Mouse (Mus musculus): ENCODE measurements around the gene Fam135a. TPM values are rescaled to one million over a fixed set of nuclear protein-coding genes. Genes with fewer than 3 reads are reported as not detected.

Fam135a gene
- polyA plus RNA-seq, 1 experiment from 2014 or later: 25.2 TPM

DNA sequence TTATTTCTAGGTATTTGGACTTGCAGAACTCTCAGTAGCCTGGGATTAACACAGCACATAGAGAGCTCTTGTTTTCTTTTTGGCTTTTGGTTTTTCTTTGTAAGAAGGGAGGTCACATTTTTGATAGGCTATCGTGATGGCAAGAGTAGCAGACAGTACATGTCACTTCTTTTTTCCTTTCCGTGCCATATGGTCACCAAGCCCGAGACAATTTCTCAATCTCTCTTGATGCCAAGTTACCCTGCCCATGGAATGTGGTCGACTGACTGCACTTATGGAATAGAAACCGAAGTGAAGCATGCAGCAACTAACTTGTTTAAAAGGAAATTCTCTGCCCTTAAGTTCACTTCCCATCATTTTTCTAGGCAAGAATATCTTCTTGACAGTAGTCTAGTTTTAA lies 10.0 kb downstream of the Fam135a start:
- H3K27me3 ChIP-seq (ENCODE audit: control insufficient read depth, insufficient read depth, low read length): no peaks in the 10 kb centered on the region
- H3K36me3 ChIP-seq (ENCODE audit: control insufficient read depth, insufficient read depth, low read length): no peaks in the 10 kb centered on the region
- ATAC-seq (replicated peaks; ENCODE audit: insufficient number of reproducible peaks, low FRiP score, low TSS enrichment): no peak
- H3K9ac ChIP-seq (ENCODE audit: low read depth, low read length): no peak overlapping the region
- no peaks in the 10 kb centered on the region for H3K9me3 ChIP-seq (replicated peaks; ENCODE audit: control insufficient read depth, low read length)
- 0 out of 2 replicates have a peak, but pooled peaks cover 4% of the 10 kb centered on the region for H3K4me1 ChIP-seq (ENCODE audit: control insufficient read depth, insufficient read depth, low read length)
- WGBS (ENCODE audit: insufficient replicate concordance): 68% methylated on average over 5 of the region's 5 CpGs
- no peak overlapping the region for H3K27ac ChIP-seq (ENCODE audit: low read depth, low read length)
- H3K4me2 ChIP-seq: no peak overlapping the region
- no peak overlapping the region for H3K4me3 ChIP-seq (ENCODE audit: low read depth, low read length)

GRCm38 (mm10) chr1:24086176-24086575 lies 14.0 kb downstream of the Fam135a start:
- ATAC-seq (replicated peaks; ENCODE audit: insufficient number of reproducible peaks, low FRiP score, low TSS enrichment): no peak
- Histone ChIP-seq H3K4me2 (no peak overlapping the region), H3K9me3 (replicated peaks; ENCODE audit: control insufficient read depth, low read length) (no peaks in the 10 kb centered on the region), H3K4me1 (ENCODE audit: control insufficient read depth, insufficient read depth, low read length) (0 out of 2 replicates have a peak, but pooled peaks cover 4% of the 10 kb centered on the region), H3K27ac (ENCODE audit: low read depth, low read length) (no peak overlapping the region), H3K9ac (ENCODE audit: low read depth, low read length) (no peak overlapping the region), H3K36me3 (ENCODE audit: control insufficient read depth, insufficient read depth, low read length) (0 out of 2 replicates have a peak, but pooled peaks cover 2% of the 10 kb centered on the region), H3K27me3 (ENCODE audit: control insufficient read depth, insufficient read depth, low read length) (no peaks in the 10 kb centered on the region), H3K4me3 (ENCODE audit: low read depth, low read length) (no peak overlapping the region)
- WGBS (ENCODE audit: insufficient replicate concordance): 82% methylated on average over 3 of the region's 3 CpGs

- Histone ChIP-seq H3K4me1 (ENCODE audit: control insufficient read depth, insufficient read depth, low read length) (no peaks in the 10 kb centered on the region), H3K27me3 (ENCODE audit: control insufficient read depth, insufficient read depth, low read length) (no peaks in the 10 kb centered on the region), H3K27ac (ENCODE audit: low read depth, low read length) (no peak overlapping the region), H3K36me3 (ENCODE audit: control insufficient read depth, insufficient read depth, low read length) (no peaks in the 10 kb centered on the region; the same call in 1 of the 2 replicates), H3K9me3 (replicated peaks; ENCODE audit: control insufficient read depth, low read length) (no peaks in the 10 kb centered on the region), H3K9ac (ENCODE audit: low read depth, low read length) (no peak overlapping the region), H3K4me2 (no peak overlapping the region), H3K4me3 (ENCODE audit: low read depth, low read length) (no peak overlapping the region)
- no peak for ATAC-seq (replicated peaks; ENCODE audit: insufficient number of reproducible peaks, low FRiP score, low TSS enrichment)
- 62% methylated on average over 2 of the region's 2 CpGs for WGBS (ENCODE audit: insufficient replicate concordance)
These were observed 25.7 kb downstream of the Fam135a start for GRCm38 (mm10) chr1:24074396-24074795.

DNA sequence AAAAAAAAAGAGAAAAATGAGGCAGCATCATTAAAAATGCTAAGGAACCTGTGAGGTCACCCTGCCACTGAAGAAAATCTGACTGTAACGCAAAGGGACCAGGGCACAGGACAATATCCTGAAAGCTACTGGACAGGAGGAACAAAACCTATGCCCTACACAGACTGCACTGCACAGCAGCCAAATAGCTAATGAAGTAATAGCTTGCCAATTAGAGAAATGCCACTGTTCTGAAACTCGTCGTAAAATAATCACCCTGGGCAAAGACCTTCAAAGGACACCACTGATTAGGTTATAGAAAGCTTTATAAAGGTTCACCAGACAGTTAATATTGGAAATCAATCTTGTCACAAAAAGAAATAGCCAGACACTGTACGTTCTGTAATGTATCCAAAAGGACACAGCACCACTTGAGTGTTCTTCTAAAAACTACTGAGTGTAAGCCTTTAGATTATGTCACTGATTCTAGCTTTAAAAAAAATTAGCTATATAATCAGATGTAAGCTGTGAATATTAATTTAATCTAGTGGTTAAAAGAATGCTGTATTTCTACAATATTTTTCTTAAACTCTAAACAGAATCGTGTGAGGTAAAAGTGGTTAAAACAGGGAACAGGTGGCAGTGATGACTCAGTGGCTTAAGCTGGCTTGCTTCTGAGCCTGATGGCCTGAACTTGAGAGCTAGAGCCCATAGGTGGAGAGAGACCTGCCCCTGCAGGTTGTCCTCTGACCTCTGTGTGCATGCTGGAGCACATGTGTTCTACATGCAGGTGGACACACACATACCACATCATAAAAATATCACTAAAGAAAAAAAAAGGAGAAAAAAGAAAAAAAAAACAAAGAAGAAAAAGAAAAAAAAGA lies 26.5 kb downstream of the Fam135a start:
- Histone ChIP-seq H3K36me3 (ENCODE audit: control insufficient read depth, insufficient read depth, low read length) (peaks cover 4% of the 10 kb centered on the region), H3K4me2 (no peak overlapping the region), H3K4me1 (ENCODE audit: control insufficient read depth, insufficient read depth, low read length) (no peaks in the 10 kb centered on the region), H3K9ac (ENCODE audit: low read depth, low read length) (no peak overlapping the region), H3K27me3 (ENCODE audit: control insufficient read depth, insufficient read depth, low read length) (no peaks in the 10 kb centered on the region), H3K27ac (ENCODE audit: low read depth, low read length) (no peak overlapping the region), H3K4me3 (ENCODE audit: low read depth, low read length) (no peak overlapping the region), H3K9me3 (replicated peaks; ENCODE audit: control insufficient read depth, low read length) (no peaks in the 10 kb centered on the region)
- 82% methylated on average over 5 of the region's 5 CpGs for WGBS (ENCODE audit: insufficient replicate concordance)
- no peak for ATAC-seq (replicated peaks; ENCODE audit: insufficient number of reproducible peaks, low FRiP score, low TSS enrichment)

- Histone ChIP-seq H3K4me2 (no peak overlapping the region), H3K27ac (ENCODE audit: low read depth, low read length) (no peak overlapping the region), H3K36me3 (ENCODE audit: control insufficient read depth, insufficient read depth, low read length) (peaks cover 4% of the 10 kb centered on the region), H3K27me3 (ENCODE audit: control insufficient read depth, insufficient read depth, low read length) (no peaks in the 10 kb centered on the region), H3K4me1 (ENCODE audit: control insufficient read depth, insufficient read depth, low read length) (no peaks in the 10 kb centered on the region), H3K9ac (ENCODE audit: low read depth, low read length) (no peak overlapping the region), H3K9me3 (replicated peaks; ENCODE audit: control insufficient read depth, low read length) (no peaks in the 10 kb centered on the region), H3K4me3 (ENCODE audit: low read depth, low read length) (no peak overlapping the region)
- whole genome bisulfite sequencing (ENCODE audit: insufficient replicate concordance): 91% methylated on average over 7 of the region's 7 CpGs
- ATAC-seq (replicated peaks; ENCODE audit: insufficient number of reproducible peaks, low FRiP score, low TSS enrichment): no peak
These were observed 31.3 kb downstream of the Fam135a start for GRCm38 (mm10) chr1:24068830-24069229.

DNA sequence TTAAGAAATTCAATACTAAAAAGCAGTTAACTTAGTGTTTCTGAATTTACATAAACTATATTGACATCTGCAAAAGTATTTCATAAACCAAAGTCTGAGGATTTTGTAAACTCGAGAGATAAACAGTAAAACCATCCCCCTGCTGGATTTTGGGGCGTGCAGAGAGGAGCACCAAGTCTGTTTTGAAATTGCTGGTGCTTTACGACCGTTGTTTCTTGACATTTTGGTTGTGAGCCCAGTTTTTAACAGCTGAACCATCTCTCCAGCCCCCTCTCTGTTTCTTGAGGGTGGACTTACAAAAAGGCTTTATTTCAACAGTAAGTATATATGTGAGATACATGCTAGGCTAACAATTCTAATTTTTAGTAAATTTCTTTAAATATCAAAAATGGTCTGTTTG lies 33.4 kb downstream of the Fam135a start:
- no peak overlapping the region for H3K9ac ChIP-seq (ENCODE audit: low read depth, low read length)
- no peak for ATAC-seq (replicated peaks; ENCODE audit: insufficient number of reproducible peaks, low FRiP score, low TSS enrichment)
- peaks cover 4% of the 10 kb centered on the region for H3K36me3 ChIP-seq (ENCODE audit: control insufficient read depth, insufficient read depth, low read length)
- H3K9me3 ChIP-seq (replicated peaks; ENCODE audit: control insufficient read depth, low read length): no peaks in the 10 kb centered on the region
- H3K27me3 ChIP-seq (ENCODE audit: control insufficient read depth, insufficient read depth, low read length): no peaks in the 10 kb centered on the region
- 88% methylated on average over 4 of the region's 4 CpGs for WGBS (ENCODE audit: insufficient replicate concordance)
- H3K27ac ChIP-seq (ENCODE audit: low read depth, low read length): no peak overlapping the region
- 0 out of 2 replicates have a peak, but pooled peaks cover 2% of the 10 kb centered on the region for H3K4me1 ChIP-seq (ENCODE audit: control insufficient read depth, insufficient read depth, low read length)
- H3K4me3 ChIP-seq (ENCODE audit: low read depth, low read length): no peak overlapping the region
- H3K4me2 ChIP-seq: no peak overlapping the region

DNA sequence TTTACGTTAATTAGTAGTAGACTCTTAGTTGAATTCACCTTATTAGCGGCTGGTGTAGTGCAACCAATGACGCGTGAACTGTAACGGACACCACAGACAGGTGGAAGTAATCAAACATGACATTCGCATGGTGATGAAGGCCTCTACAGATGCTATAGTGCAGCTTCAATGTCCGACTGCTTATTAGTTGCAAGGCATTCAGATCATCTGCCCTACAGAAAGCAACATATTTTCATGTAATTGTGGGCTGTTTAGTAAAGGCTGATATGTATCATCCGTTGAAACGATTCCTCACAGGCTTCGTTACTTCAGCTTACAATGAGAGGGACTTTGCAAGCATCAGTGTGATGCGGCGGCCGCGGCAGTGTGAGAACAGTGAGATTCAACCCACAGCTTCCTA lies 44.4 kb downstream of the Fam135a start:
- no peaks in the 10 kb centered on the region for H3K9me3 ChIP-seq (replicated peaks; ENCODE audit: control insufficient read depth, low read length)
- H3K9ac ChIP-seq (ENCODE audit: low read depth, low read length): no peak overlapping the region
- no peaks in the 10 kb centered on the region for H3K4me1 ChIP-seq (ENCODE audit: control insufficient read depth, insufficient read depth, low read length)
- no peaks in the 10 kb centered on the region for H3K27me3 ChIP-seq (ENCODE audit: control insufficient read depth, insufficient read depth, low read length)
- ATAC-seq (replicated peaks; ENCODE audit: insufficient number of reproducible peaks, low FRiP score, low TSS enrichment): no peak
- no peaks in the 10 kb centered on the region for H3K36me3 ChIP-seq (ENCODE audit: control insufficient read depth, insufficient read depth, low read length)
- H3K4me2 ChIP-seq: no peak overlapping the region
- H3K27ac ChIP-seq (ENCODE audit: low read depth, low read length): no peak overlapping the region
- no peak overlapping the region for H3K4me3 ChIP-seq (ENCODE audit: low read depth, low read length)
- WGBS (ENCODE audit: insufficient replicate concordance): 91% methylated on average over 14 of the region's 14 CpGs

DNA sequence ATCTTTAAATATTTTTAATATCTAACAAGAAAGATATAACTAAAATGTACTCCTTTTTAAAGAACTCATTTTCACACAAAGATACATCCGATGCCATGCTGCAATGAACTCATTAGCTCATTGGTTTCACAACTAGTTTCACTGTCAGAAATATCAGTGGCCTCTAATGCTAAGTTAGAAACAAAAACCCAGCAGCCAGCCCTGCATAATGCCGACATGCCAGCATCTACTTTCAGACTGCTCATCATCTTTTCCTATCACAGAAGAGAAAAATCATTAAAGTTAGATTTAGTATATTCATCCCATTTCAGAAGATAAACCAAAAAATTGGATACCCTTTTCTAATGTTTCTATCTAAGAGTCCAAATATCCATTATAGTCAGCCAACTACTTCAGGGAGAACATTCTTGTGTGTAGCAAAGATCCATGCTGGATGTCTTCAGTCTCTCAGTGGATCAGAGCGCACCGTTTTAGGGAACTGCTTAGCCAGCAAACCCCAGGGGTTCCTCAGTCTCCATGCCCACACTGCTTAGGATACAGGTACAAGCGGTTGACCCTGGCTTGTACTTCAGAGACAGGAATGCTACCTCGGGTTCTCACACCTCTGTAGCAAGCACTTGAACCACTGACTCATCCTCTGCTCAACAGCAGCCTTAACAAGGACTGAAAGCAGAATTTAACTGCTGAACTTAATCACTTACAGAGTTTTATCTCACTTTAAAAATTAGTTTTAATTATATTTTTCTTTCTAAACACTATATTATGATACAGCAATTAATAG lies 53.2 kb downstream of the Fam135a start:
- no peak overlapping the region for H3K9ac ChIP-seq (ENCODE audit: low read depth, low read length)
- H3K4me2 ChIP-seq: no peak overlapping the region
- H3K4me3 ChIP-seq (ENCODE audit: low read depth, low read length): no peak overlapping the region
- no peaks in the 10 kb centered on the region for H3K27me3 ChIP-seq (ENCODE audit: control insufficient read depth, insufficient read depth, low read length)
- 63% methylated on average over 6 of the region's 6 CpGs for WGBS (ENCODE audit: insufficient replicate concordance)
- ATAC-seq (replicated peaks; ENCODE audit: insufficient number of reproducible peaks, low FRiP score, low TSS enrichment): no peak
- H3K9me3 ChIP-seq (replicated peaks; ENCODE audit: control insufficient read depth, low read length): no peaks in the 10 kb centered on the region
- H3K4me1 ChIP-seq (ENCODE audit: control insufficient read depth, insufficient read depth, low read length): no peaks in the 10 kb centered on the region
- no peak overlapping the region for H3K27ac ChIP-seq (ENCODE audit: low read depth, low read length)
- 0 out of 2 replicates have a peak, but pooled peaks cover 3% of the 10 kb centered on the region for H3K36me3 ChIP-seq (ENCODE audit: control insufficient read depth, insufficient read depth, low read length)

Measured in heart, embryonic 11.5 days (tissue).